Mouse (Mus musculus): ENCODE measurements at regions not wholly inside any gene's neighbourhood (a gene's known extent, or its start where the extent isn't known, plus 50 kb on each side); places are given as distances from the start of the nearest gene placed in this dataset.

GRCm38 (mm10) chrX:163812431-163812830 lies 51.3 kb upstream of the Rnf138rt1 start:
- no peak for DNase-seq (ENCODE audit: low spot score)

- DNase-seq (ENCODE audit: low spot score), result peak; percentile 8
These were observed 53.7 kb upstream of the Rnf138rt1 start for GRCm38 (mm10) chrX:163814806-163815205.

GRCm38 (mm10) chrX:163822298-163822697 lies 61.2 kb upstream of the Rnf138rt1 start:
- no peak for DNase-seq (ENCODE audit: low spot score)

- peak; percentile 4 for DNase-seq (ENCODE audit: low spot score)
These were observed 66.3 kb upstream of the Rnf138rt1 start for GRCm38 (mm10) chrX:163827461-163827860.

GRCm38 (mm10) chrX:163845408-163845807 lies 63.4 kb upstream of the Ap1s2 start:
- DNase-seq (ENCODE audit: low spot score), result no peak

- no peak for DNase-seq (ENCODE audit: low spot score)
These were observed 61.9 kb upstream of the Ap1s2 start for GRCm38 (mm10) chrX:163846890-163847289.

GRCm38 (mm10) chrX:163847651-163848050 lies 61.2 kb upstream of the Ap1s2 start:
- peak; percentile 14 for DNase-seq (ENCODE audit: low spot score)

GRCm38 (mm10) chrX:163848510-163849199 lies 60.2 kb upstream of the Ap1s2 start:
- no peak for DNase-seq (ENCODE audit: low spot score)

- no peak for DNase-seq (ENCODE audit: low spot score)
These were observed 57.8 kb upstream of the Ap1s2 start for GRCm38 (mm10) chrX:163850915-163851599.

- no peak for DNase-seq (ENCODE audit: low spot score)
These were observed 50.3 kb upstream of the Ap1s2 start for GRCm38 (mm10) chrX:163858494-163858893.

Data from embryo, embryonic 10 days (tissue).